Mouse (Mus musculus) kidney, postnatal 0 days (tissue): Measurements from ENCODE around the gene Pdcd4. TPM values are rescaled to one million over a fixed set of nuclear protein-coding genes. Genes with fewer than 3 reads are reported as not detected.

Experiments
- ATAC-seq: fragments of 200-750 bp; cut with Nextera tagmentation; replicated peaks from 2 replicates; pipeline ENCODE4 v1.8.0; 2017; ENCODE audit warnings: low read depth, moderate number of reproducible peaks, moderate TSS enrichment, moderate library complexity; ENCODE audit not compliant: low FRiP score
- DNase-seq: peaks from one replicate; pipeline ENCODE4 v3.0.0-alpha.2; 2016; ENCODE audit warnings: low spot score
- H3K27ac ChIP-seq: fragments of 300-500 bp; sonication (generic); 2 replicates; pipeline ENCODE4 v1.5.1; 2014; ENCODE audit warnings: mild to moderate bottlenecking
- H3K27me3 ChIP-seq: fragments of 300-500 bp; sonication (generic); 2 replicates; pipeline ENCODE4 v1.6.1; 2014; ENCODE audit warnings: low read length, mixed read lengths; ENCODE audit not compliant: insufficient read depth
- H3K36me3 ChIP-seq: fragments of 300-500 bp; sonication (generic); 2 replicates; pipeline ENCODE4 v1.6.1; 2014; ENCODE audit warnings: low read length, mixed read lengths; ENCODE audit not compliant: insufficient read depth
- H3K4me1 ChIP-seq: fragments of 300-500 bp; sonication (generic); replicated peaks from 2 replicates; pipeline ENCODE4 v1.6.1; 2014; ENCODE audit warnings: antibody characterized with exemption, low read length, mixed read lengths; ENCODE audit not compliant: insufficient read depth
- H3K4me2 ChIP-seq: fragments of 300-500 bp; sonication (generic); 2 replicates; pipeline ENCODE4 v1.6.1; 2014; ENCODE audit warnings: mild to moderate bottlenecking, low read length, moderate library complexity, mixed read lengths
- H3K4me3 ChIP-seq: fragments of 300-500 bp; sonication (generic); replicated peaks from 2 replicates; pipeline ENCODE4 v1.5.1; 2014; ENCODE audit warnings: low read depth, low read length
- H3K9ac ChIP-seq: fragments of 300-500 bp; sonication (generic); 2 replicates; pipeline ENCODE4 v1.6.1; 2014; ENCODE audit warnings: low read depth, low read length
- H3K9me3 ChIP-seq: fragments of 300-500 bp; sonication (generic); replicated peaks from 2 replicates; pipeline ENCODE4 v1.6.1; 2016; ENCODE audit warnings: low read length, inconsistent platforms, mixed read lengths
- CTCF ChIP-seq: IDR thresholded peaks from 2 replicates; pipeline ENCODE4 v1.5.1; 2016; ENCODE audit warnings: antibody characterized with exemption, low read depth, mild to moderate bottlenecking, moderate library complexity
- WGBS: fragments of 180-500 bp; shearing (Covaris S2); extraction: QIAGEN DNeasy Blood & Tissue Kit; methylation state at CpG from one replicate; pipeline ENCODE4 v1.1.7; 2014; 5-methylcytosine and 5-hydroxymethylcytosine counted together
- polyA plus RNA-seq: library from polyadenylated mRNA; unstranded; fragments of >200 nt; fragmentation: Nextera tagmentation; extraction: Ambion mirVana; gene quantifications from 2 replicates; pipeline ENCODE4 v1.2.1, GENCODE M21; 2015

Gene Pdcd4
- polyA plus RNA-seq, 1 experiment from 2014 or later: 121 TPM

DNA sequence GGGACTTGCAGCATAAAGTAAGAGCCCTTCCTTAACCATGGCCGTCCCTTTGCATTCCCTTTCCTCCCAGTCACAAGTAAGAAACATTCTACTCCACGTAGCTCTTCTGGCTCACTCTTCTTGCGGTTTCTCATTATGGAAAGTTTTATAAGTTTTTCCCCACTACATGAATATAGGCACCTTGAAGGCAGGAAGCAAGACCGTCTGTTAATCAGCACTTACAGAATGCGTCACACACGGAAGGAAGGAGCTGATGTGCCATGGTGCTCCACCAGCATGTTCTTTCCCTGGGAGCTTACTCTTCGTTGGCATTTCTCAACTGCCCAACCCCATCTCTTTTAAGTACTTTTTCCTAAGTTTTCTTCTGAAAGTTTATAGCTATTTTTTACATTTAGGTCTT lies 79.9 kb downstream of the Pdcd4 start:
- no peak for ATAC-seq
- no peak overlapping the region for H3K4me2 ChIP-seq
- TF ChIP-seq CTCF: no peak

DNA sequence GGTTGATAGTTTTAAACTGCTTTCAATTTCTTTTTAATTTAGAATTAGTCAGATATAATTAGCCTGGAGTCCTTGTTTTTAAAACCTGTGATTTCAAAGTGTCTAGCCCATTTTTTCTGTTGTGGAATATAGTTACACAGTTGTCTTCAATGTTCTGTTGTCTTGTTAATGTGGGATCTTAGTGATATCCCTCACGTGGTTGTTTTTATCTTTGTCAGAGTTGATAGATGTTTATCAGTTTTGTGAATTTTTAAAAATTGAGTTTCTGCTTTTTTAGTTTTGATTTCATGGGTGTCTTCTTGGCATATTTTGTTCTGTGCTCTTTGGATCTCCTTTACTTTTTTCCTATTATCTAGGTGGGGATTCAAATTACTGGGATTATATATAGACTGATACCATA lies 81.6 kb downstream of the Pdcd4 start:
- no peak for ATAC-seq
- Histone ChIP-seq H3K9ac (no peak overlapping the region), H3K36me3 (no peaks in the 10 kb centered on the region), H3K9me3 (no peaks in the 10 kb centered on the region), H3K27ac (no peak overlapping the region), H3K4me1 (no peaks in the 10 kb centered on the region), H3K27me3 (no peaks in the 10 kb centered on the region), H3K4me3 (no peak overlapping the region), H3K4me2 (no peak overlapping the region)
- 68% methylated on average over 1 of the region's 1 CpGs for whole genome bisulfite sequencing
- TF ChIP-seq CTCF: no peak
- no peak for DNase-seq

More for the DNA sequence above, 79.9 kb downstream of the Pdcd4 start:
- H3K4me3 ChIP-seq: no peak overlapping the region
- H3K27ac ChIP-seq: no peak overlapping the region
- H3K9ac ChIP-seq: no peak overlapping the region
- H3K9me3 ChIP-seq: no peaks in the 10 kb centered on the region
- H3K27me3 ChIP-seq: no peaks in the 10 kb centered on the region
- 67% methylated on average over 7 of the region's 7 CpGs for WGBS
- DNase-seq: no peak
- no peaks in the 10 kb centered on the region for H3K4me1 ChIP-seq
- no peaks in the 10 kb centered on the region for H3K36me3 ChIP-seq

Other genes starting within 250 kb of the Pdcd4 start
- gene Rbm20, start 214.9 kb upstream of the Pdcd4 start, polyA plus RNA-seq: 2.5 and 2.8 TPM in 2 replicates
- 34.2 and 34.5 TPM in 2 replicates for gene Shoc2, start 52.1 kb downstream of the Pdcd4 start, polyA plus RNA-seq
- gene Bbip1, start 52.4 kb downstream of the Pdcd4 start, polyA plus RNA-seq: 107 and 111 TPM in 2 replicates
- 0.87 and 1.0 TPM in 2 replicates for gene Adra2a, start 151.9 kb downstream of the Pdcd4 start, polyA plus RNA-seq